Mouse (Mus musculus): ENCODE data around the gene Trp53bp1. TPM values are rescaled to one million over a fixed set of nuclear protein-coding genes. Genes with fewer than 3 reads are reported as not detected.

Gene Trp53bp1
- polyA plus RNA-seq (2014; fragmentation: Nextera tagmentation; extraction: Ambion mirVana): 63.8 and 70.3 TPM in 2 replicates

DNA sequence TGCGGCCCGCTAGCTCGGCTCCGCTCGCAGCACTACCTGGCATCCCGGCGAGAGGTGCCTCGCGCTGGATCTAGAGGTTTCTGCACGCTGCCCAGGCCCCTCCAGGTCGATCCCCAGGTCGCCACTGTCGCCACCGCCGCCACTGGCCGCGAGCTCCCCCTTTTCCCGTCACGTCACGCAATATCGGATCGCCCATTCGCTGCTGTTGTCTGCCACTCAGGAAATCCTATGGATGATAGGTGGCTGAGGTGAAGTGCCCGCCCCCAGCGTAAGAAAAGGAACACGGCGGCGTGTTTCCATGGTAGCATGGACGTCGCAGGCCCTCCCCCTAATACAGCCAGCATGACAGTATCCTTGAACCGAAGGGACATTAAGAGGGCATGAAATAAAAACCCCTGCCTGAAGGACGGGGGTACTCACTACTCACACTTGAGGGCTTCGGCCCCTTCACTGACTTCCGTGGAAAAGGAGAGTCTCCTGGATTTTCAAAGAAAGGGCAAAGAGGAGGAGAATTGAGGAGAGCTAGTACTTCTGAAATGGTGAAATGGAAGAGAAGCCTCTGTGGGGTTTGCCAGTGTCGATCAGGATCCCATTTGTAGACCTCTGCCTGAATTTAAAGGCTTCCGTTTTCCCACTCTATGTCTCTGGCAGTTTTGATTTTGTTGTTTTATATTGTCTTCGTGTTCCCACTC lies at the start of gene Trp53bp1:
Gene Trp53bp1, minus strand, starts transcription at position 172 of the 692 bp plus-strand sequence.
- DNase-seq (ENCODE audit: low spot score) (peak; percentile 98), ATAC-seq (replicated peaks; ENCODE audit: low FRiP score, low TSS enrichment, low read depth) (peak; percentile 99)
- Histone ChIP-seq H3K4me2 (ENCODE audit: low read length) (peak within 1 kb of the TSS; percentile 74), H3K9me3 (ENCODE audit: control insufficient read depth, low read length) (no peaks in the 10 kb centered on the region), H3K4me3 (ENCODE audit: low read depth, low read length) (peak within 1 kb of the TSS; percentile 93), H3K27me3 (replicated peaks; ENCODE audit: control insufficient read depth, insufficient read depth, low read length) (no peaks in the 10 kb centered on the region), H3K4me1 (replicated peaks; ENCODE audit: control insufficient read depth, insufficient read depth, low read length) (peaks cover 17% of the 10 kb centered on the region), H3K9ac (ENCODE audit: low read length) (peak within 1 kb of the TSS; percentile 76), H3K27ac (ENCODE audit: low read depth) (peak within 1 kb of the TSS; percentile 68), H3K36me3 (ENCODE audit: control insufficient read depth, insufficient read depth, low read length) (peaks cover 38% of the 10 kb centered on the region)
- WGBS: 1% methylated on average over 37 of the region's 37 CpGs

DNA sequence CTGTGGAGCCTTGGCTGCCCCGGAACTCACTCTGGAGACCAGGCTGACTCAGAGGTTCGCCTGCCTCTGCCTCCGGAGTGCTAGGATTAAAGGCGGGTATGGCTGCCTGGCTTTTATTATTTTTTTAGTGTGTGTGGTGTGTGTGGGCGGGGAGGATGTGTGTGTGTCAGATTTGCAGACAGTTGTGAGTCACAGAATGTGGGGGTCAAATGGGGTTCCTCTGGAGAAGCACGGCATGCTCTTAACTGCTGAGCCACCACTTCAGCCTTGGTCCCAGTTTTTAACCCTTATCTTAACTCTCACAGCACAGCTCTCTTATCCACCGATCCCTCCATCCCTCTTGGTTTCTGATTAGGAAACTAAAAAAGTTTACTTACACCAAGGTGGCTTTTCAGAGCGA lies 45.1 kb upstream of the Trp53bp1 start:
- no peak for DNase-seq (ENCODE audit: low spot score)
- H3K9me3 ChIP-seq (ENCODE audit: control insufficient read depth, low read length): no peaks in the 10 kb centered on the region
- no peaks in the 10 kb centered on the region for H3K36me3 ChIP-seq (ENCODE audit: control insufficient read depth, insufficient read depth, low read length)
- H3K27ac ChIP-seq (ENCODE audit: low read depth): no peak overlapping the region
- H3K4me3 ChIP-seq (ENCODE audit: low read depth, low read length): no peak overlapping the region
- no peaks in the 10 kb centered on the region for H3K4me1 ChIP-seq (replicated peaks; ENCODE audit: control insufficient read depth, insufficient read depth, low read length)
- H3K9ac ChIP-seq (ENCODE audit: low read length): no peak overlapping the region
- no peaks in the 10 kb centered on the region for H3K27me3 ChIP-seq (replicated peaks; ENCODE audit: control insufficient read depth, insufficient read depth, low read length)
- no peak overlapping the region for H3K4me2 ChIP-seq (ENCODE audit: low read length)
- WGBS: 76% methylated on average over 8 of the region's 8 CpGs
- no peak for ATAC-seq (replicated peaks; ENCODE audit: low FRiP score, low TSS enrichment, low read depth)

DNA sequence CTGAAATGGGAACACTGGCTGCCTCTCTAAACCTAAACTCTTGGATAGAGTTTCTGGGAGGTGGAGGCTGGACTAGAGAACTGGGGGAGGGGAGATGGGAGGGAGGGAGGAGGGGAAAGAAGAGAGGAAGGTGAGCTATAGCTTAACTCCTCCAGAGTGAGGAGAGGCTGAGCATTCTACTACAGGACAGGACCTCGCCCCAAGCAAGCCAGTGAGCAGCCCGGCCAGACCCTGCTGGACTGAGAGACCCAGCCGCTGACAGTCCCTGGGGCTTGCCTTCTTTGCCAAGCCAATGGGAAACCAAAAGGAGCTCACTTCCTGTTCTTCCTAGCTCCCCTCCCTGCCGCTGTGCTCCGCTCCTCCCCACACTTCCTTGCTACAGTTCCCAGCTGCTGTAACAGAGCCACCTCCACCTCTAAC lies 37.8 kb upstream of the Trp53bp1 start:
- Histone ChIP-seq H3K36me3 (ENCODE audit: control insufficient read depth, insufficient read depth, low read length) (peaks cover 20% of the 10 kb centered on the region; the same call in 1 of the 2 replicates), H3K4me1 (replicated peaks; ENCODE audit: control insufficient read depth, insufficient read depth, low read length) (peaks cover 10% of the 10 kb centered on the region), H3K27ac (ENCODE audit: low read depth) (peak overlapping the region; percentile 34; the same call in 1 of the 2 replicates), H3K9me3 (ENCODE audit: control insufficient read depth, low read length) (no peaks in the 10 kb centered on the region), H3K4me3 (ENCODE audit: low read depth, low read length) (no peak overlapping the region), H3K9ac (ENCODE audit: low read length) (no peak overlapping the region), H3K4me2 (ENCODE audit: low read length) (peak overlapping the region; percentile 35; the same call in 1 of the 2 replicates), H3K27me3 (replicated peaks; ENCODE audit: control insufficient read depth, insufficient read depth, low read length) (no peaks in the 10 kb centered on the region)
- peak; percentile 32; the same call in 1 of the 2 replicates for ATAC-seq (replicated peaks; ENCODE audit: low FRiP score, low TSS enrichment, low read depth)
- WGBS: 8% methylated on average over 5 of the region's 5 CpGs
- peak; percentile 61 for DNase-seq (ENCODE audit: low spot score)

DNA sequence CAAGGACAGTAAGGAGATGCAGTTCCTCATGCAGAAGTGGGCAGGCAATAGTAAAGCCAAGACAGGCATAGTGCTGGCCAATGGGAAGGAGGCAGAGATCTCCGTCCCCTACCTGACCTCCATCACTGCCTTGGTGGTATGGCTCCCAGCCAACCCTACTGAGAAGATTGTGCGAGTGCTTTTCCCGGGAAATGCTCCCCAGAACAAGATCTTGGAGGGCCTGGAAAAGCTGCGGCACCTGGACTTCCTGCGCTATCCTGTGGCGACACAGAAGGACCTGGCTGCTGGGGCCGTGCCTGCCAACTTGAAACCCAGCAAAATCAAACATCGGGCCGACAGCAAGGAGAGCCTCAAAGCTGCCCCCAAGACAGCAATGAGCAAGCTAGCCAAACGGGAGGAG lies 28.8 kb upstream of the Trp53bp1 start:
- H3K36me3 ChIP-seq (ENCODE audit: control insufficient read depth, insufficient read depth, low read length): peaks cover 40% of the 10 kb centered on the region
- 79% methylated on average over 10 of the region's 10 CpGs for WGBS
- ATAC-seq (replicated peaks; ENCODE audit: low FRiP score, low TSS enrichment, low read depth): no peak
- no peak overlapping the region for H3K4me2 ChIP-seq (ENCODE audit: low read length)
- H3K4me3 ChIP-seq (ENCODE audit: low read depth, low read length): no peak overlapping the region
- DNase-seq (ENCODE audit: low spot score): no peak
- no peaks in the 10 kb centered on the region for H3K9me3 ChIP-seq (ENCODE audit: control insufficient read depth, low read length)
- no peak overlapping the region for H3K9ac ChIP-seq (ENCODE audit: low read length)
- no peak overlapping the region for H3K27ac ChIP-seq (ENCODE audit: low read depth)
- no peaks in the 10 kb centered on the region; the same call in 1 of the 2 replicates for H3K27me3 ChIP-seq (replicated peaks; ENCODE audit: control insufficient read depth, insufficient read depth, low read length)
- peaks cover 21% of the 10 kb centered on the region for H3K4me1 ChIP-seq (replicated peaks; ENCODE audit: control insufficient read depth, insufficient read depth, low read length)

DNA sequence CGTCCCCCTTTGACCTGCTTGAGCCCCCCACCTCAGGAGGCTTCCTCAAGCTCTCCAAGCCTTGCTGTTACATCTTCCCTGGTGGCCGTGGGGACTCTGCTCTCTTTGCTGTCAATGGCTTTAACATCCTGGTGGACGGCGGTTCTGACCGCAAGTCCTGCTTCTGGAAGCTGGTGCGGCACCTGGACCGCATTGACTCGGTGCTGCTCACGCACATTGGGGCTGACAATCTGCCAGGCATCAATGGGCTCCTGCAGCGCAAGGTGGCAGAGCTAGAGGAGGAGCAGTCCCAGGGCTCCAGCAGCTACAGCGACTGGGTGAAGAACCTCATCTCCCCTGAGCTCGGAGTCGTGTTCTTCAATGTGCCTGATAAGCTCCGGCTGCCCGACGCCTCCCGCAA lies 28.3 kb upstream of the Trp53bp1 start:
- H3K4me3 ChIP-seq (ENCODE audit: low read depth, low read length): no peak overlapping the region
- no peak for ATAC-seq (replicated peaks; ENCODE audit: low FRiP score, low TSS enrichment, low read depth)
- no peaks in the 10 kb centered on the region for H3K9me3 ChIP-seq (ENCODE audit: control insufficient read depth, low read length)
- H3K9ac ChIP-seq (ENCODE audit: low read length): no peak overlapping the region
- H3K4me1 ChIP-seq (replicated peaks; ENCODE audit: control insufficient read depth, insufficient read depth, low read length): peaks cover 27% of the 10 kb centered on the region
- H3K36me3 ChIP-seq (ENCODE audit: control insufficient read depth, insufficient read depth, low read length): peaks cover 39% of the 10 kb centered on the region
- DNase-seq (ENCODE audit: low spot score): no peak
- no peak overlapping the region for H3K4me2 ChIP-seq (ENCODE audit: low read length)
- no peak overlapping the region for H3K27ac ChIP-seq (ENCODE audit: low read depth)
- 82% methylated on average over 17 of the region's 17 CpGs for WGBS
- H3K27me3 ChIP-seq (replicated peaks; ENCODE audit: control insufficient read depth, insufficient read depth, low read length): no peaks in the 10 kb centered on the region; the same call in 1 of the 2 replicates

DNA sequence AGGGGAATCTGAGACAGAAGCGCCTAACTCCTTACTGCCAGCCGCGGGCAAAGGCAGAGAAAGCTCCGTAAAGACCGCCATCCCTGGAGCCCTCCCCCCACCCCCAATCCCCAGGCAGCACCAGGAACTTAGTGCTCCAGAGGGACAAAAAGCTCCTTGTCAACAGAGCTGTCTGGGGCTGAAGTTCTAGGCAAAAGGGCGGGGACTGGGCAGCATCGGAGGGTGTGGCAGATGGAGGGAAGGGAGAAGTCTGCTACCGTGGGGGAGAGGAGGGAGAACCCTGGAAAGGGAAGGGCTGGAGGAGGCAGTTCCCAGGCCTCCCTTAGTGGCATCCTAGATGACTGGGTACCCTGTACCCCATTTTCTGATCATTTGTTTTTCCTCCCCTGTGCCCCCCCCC lies 26.9 kb upstream of the Trp53bp1 start:
- H3K9me3 ChIP-seq (ENCODE audit: control insufficient read depth, low read length): no peaks in the 10 kb centered on the region
- peaks cover 26% of the 10 kb centered on the region for H3K36me3 ChIP-seq (ENCODE audit: control insufficient read depth, insufficient read depth, low read length)
- WGBS: 11% methylated on average over 8 of the region's 8 CpGs
- no peak overlapping the region for H3K9ac ChIP-seq (ENCODE audit: low read length)
- ATAC-seq (replicated peaks; ENCODE audit: low FRiP score, low TSS enrichment, low read depth): no peak; the same call in 1 of the 2 replicates
- H3K27ac ChIP-seq (ENCODE audit: low read depth): no peak overlapping the region
- H3K4me3 ChIP-seq (ENCODE audit: low read depth, low read length): no peak overlapping the region
- peaks cover 34% of the 10 kb centered on the region for H3K4me1 ChIP-seq (replicated peaks; ENCODE audit: control insufficient read depth, insufficient read depth, low read length)
- H3K4me2 ChIP-seq (ENCODE audit: low read length): peak overlapping the region; percentile 70
- DNase-seq (ENCODE audit: low spot score): peak; percentile 56
- no peaks in the 10 kb centered on the region; the same call in 1 of the 2 replicates for H3K27me3 ChIP-seq (replicated peaks; ENCODE audit: control insufficient read depth, insufficient read depth, low read length)

DNA sequence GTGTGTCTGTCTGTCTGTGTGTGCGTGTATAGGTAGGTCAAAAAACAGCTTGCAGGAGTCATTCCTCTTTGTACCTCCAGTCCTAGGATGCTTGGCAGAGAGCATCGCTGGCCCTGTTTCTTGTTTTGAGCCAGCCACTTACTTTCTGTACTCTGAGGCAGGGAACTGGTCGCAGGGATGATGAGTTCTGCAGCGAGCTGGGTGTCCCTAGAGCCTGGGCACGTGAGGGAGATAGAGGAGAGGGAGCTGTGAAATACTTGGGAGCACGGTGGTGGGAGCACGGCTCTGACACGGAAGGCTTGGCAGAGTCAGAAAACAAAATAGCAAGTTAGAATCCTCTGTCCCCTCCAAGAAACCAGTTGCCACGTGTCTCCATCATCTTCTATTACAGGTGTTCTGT lies 26.5 kb upstream of the Trp53bp1 start:
- H3K4me3 ChIP-seq (ENCODE audit: low read depth, low read length): no peak overlapping the region
- H3K4me1 ChIP-seq (replicated peaks; ENCODE audit: control insufficient read depth, insufficient read depth, low read length): peaks cover 34% of the 10 kb centered on the region
- 19% methylated on average over 9 of the region's 9 CpGs for WGBS
- peak overlapping the region; percentile 70 for H3K4me2 ChIP-seq (ENCODE audit: low read length)
- no peak overlapping the region for H3K9ac ChIP-seq (ENCODE audit: low read length)
- no peaks in the 10 kb centered on the region; the same call in 1 of the 2 replicates for H3K27me3 ChIP-seq (replicated peaks; ENCODE audit: control insufficient read depth, insufficient read depth, low read length)
- H3K9me3 ChIP-seq (ENCODE audit: control insufficient read depth, low read length): no peaks in the 10 kb centered on the region
- no peak overlapping the region for H3K27ac ChIP-seq (ENCODE audit: low read depth)
- ATAC-seq (replicated peaks; ENCODE audit: low FRiP score, low TSS enrichment, low read depth): no peak
- H3K36me3 ChIP-seq (ENCODE audit: control insufficient read depth, insufficient read depth, low read length): peaks cover 22% of the 10 kb centered on the region; the same call in 1 of the 2 replicates
- peak; percentile 56 for DNase-seq (ENCODE audit: low spot score)

DNA sequence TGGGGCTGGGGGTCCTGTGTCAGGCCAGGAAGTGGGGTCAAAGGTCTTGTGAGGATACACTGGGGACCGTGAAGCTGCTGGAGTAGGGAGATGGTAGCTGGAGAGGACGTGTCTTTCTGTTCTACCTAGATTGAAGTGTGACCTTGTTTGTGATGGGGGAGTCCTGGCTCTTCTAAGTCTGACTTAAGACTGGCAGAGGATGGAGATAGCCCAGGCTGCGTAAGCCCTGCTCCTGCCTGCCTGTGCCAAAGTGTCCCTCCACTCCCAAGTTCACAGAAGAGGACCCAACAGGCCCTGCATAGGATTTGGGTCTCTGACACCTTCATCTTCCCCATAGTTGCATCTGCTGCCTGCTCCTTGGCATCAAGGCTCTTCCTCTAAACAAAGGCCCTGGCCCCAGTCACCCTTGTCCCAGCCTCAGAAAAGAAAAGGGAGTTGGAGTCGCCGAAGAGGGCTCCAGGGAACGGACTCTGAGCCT lies 25.6 kb upstream of the Trp53bp1 start:
- Histone ChIP-seq H3K36me3 (ENCODE audit: control insufficient read depth, insufficient read depth, low read length) (peaks cover 16% of the 10 kb centered on the region; the same call in 1 of the 2 replicates), H3K4me2 (ENCODE audit: low read length) (peak overlapping the region; percentile 70), H3K4me1 (replicated peaks; ENCODE audit: control insufficient read depth, insufficient read depth, low read length) (peaks cover 34% of the 10 kb centered on the region), H3K9ac (ENCODE audit: low read length) (no peak overlapping the region), H3K9me3 (ENCODE audit: control insufficient read depth, low read length) (no peaks in the 10 kb centered on the region), H3K27me3 (replicated peaks; ENCODE audit: control insufficient read depth, insufficient read depth, low read length) (no peaks in the 10 kb centered on the region; the same call in 1 of the 2 replicates), H3K4me3 (ENCODE audit: low read depth, low read length) (peak overlapping the region; percentile 45), H3K27ac (ENCODE audit: low read depth) (no peak overlapping the region)
- DNase-seq (ENCODE audit: low spot score) (no peak), ATAC-seq (replicated peaks; ENCODE audit: low FRiP score, low TSS enrichment, low read depth) (no peak)
- WGBS: 19% methylated on average over 6 of the region's 6 CpGs

All from intestine, embryonic 14.5 days (tissue).